Mouse (Mus musculus): ENCODE measurements at regions not wholly inside any gene's neighbourhood (a gene's known extent, or its start where the extent isn't known, plus 50 kb on each side); places are given as distances from the start of the nearest gene placed in this dataset.

DNA sequence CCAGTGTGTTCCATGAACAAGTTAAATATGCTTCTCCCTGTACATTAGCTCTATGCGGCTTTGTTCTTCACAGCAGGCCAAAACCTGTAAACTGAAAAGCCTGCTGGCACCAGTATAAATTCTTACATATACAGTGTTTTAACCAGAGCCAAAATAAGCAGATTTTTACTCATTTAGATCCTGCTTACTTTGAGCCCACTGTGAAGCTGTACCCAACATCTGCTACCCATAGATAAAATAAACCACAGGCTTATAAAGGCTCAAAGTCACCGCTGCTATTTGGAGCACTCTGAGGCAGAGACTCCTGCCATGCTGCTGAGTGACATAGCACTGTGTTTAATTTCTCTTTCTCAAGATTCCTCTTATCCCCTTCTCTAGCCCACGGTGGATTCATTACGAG, 251.1 kb downstream of the Gm4340 start:
- TF ChIP-seq EP300 (IDR thresholded peaks at IDR 0.05; ENCODE audit: low read depth) (no peak), CTCF (IDR thresholded peaks at IDR 0.05; ENCODE audit: low read depth) (no peak)
